Mouse (Mus musculus): ENCODE data around the gene Clec14a. TPM values are rescaled to one million over a fixed set of nuclear protein-coding genes. Genes with fewer than 3 reads are reported as not detected.

Clec14a gene
- total and polyA plus RNA-seq, 3 experiments = not detected

DNA sequence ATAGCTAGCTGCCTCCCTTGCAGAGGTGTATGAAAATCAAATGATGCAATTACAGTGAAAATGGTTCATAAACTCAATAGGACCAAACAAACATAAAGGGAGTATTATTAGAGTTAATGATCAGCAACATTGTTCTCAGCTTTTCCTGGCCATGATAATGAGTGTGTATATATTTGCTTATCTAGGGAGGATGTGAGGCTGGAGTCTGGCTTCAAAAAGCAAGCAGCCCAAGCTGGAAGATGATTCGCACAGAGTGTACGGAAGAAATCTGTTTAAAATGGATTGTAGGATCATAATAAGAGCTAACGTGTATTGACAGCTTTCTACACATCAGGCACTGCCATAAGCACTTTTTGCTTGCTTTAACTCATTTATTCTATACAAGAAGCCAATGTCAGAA lies 16.8 kb upstream of the Clec14a start:
- Histone ChIP-seq H3K4me3 (replicated peaks in 1 of 3; ENCODE audit: low read depth in 2 of 3, low read length in 2 of 3, poor library complexity in 1 of 3) (no peak overlapping the region), H3K27ac (ENCODE audit: insufficient read depth, low read depth) (no peak overlapping the region), H3K9me3 (replicated peaks; ENCODE audit: low read length) (no peaks in the 10 kb centered on the region), H3K4me1 (ENCODE audit: control insufficient read depth in 1 of 2, insufficient read depth in 2 of 2) (no peaks in the 10 kb centered on the region), H3K36me3 (replicated peaks in 1 of 2; ENCODE audit: control insufficient read depth in 1 of 2, insufficient read depth in 1 of 2, low read length in 1 of 2) (no peaks in the 10 kb centered on the region), H3K4me2 (ENCODE audit: insufficient read depth, low read depth, poor library complexity, severe bottlenecking) (no peak overlapping the region), H3K27me3 (replicated peaks) (no peaks in the 10 kb centered on the region), H3K79me2 (replicated peaks; ENCODE audit: control insufficient read depth, extremely low read depth, insufficient read depth, poor library complexity, severe bottlenecking) (no peaks in the 10 kb centered on the region), H3K9ac (ENCODE audit: insufficient read depth, low read depth) (no peak overlapping the region)
- TF ChIP-seq ETS1 (conservative IDR thresholded peaks at IDR 0.05; ENCODE audit: low read depth, low read length) (no peak), KAT2A (IDR thresholded peaks at IDR 0.05; ENCODE audit: insufficient replicate concordance, low read length) (no peak), CHD2 (IDR thresholded peaks at IDR 0.05; ENCODE audit: low read length) (no peak), ZC3H11A (IDR thresholded peaks at IDR 0.05; ENCODE audit: low read depth, low read length) (no peak), ZMIZ1 (IDR thresholded peaks at IDR 0.05; ENCODE audit: low read depth, low read length) (no peak), RCOR1 (conservative IDR thresholded peaks at IDR 0.05; ENCODE audit: low read depth, low read length) (no peak)
- in situ Hi-C loops (cut with MboI; ENCODE audit: low pct_ligation_motif_present, low pct_unique_long_range_greater_than_20kb, low sequenced_read_pairs) (no loop called here), dilution Hi-C loops (cut with MboI; ENCODE audit: extremely low pct_ligation_motif_present, extremely low pct_unique_long_range_greater_than_20kb, low sequenced_read_pairs) (no loop called here)
- no peak for DNase-seq (ENCODE audit: extremely low read depth)

DNA sequence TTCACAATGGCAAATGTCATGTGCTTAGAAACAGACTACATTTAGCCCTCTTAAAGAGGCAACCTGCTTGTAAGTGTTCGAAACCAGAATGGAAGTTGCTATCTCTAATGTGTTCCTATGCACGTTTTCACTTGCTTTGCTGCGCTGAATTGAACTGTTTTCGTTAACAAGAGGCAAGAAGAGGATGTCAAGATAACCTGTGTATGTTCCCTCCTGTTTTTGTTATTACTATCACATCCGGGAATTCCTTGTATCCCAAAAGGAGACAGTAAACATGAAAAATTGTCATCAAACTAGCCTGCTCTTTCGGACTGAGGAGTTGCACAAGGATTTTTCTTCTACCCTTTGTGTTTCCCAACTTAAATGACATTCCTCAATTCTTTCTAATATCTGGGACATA lies 1.4 kb upstream of the Clec14a start:
- DNase-seq (ENCODE audit: extremely low read depth) = no peak
- Histone ChIP-seq H3K27ac (ENCODE audit: insufficient read depth, low read depth) (no peak overlapping the region), H3K4me3 (replicated peaks in 1 of 3; ENCODE audit: low read depth in 2 of 3, low read length in 2 of 3, poor library complexity in 1 of 3) (no peak overlapping the region), H3K9me3 (replicated peaks; ENCODE audit: low read length) (no peaks in the 10 kb centered on the region), H3K4me1 (ENCODE audit: control insufficient read depth in 1 of 2, insufficient read depth in 2 of 2) (no peaks in the 10 kb centered on the region), H3K79me2 (replicated peaks; ENCODE audit: control insufficient read depth, extremely low read depth, insufficient read depth, poor library complexity, severe bottlenecking) (no peaks in the 10 kb centered on the region), H3K27me3 (replicated peaks) (no peaks in the 10 kb centered on the region), H3K4me2 (ENCODE audit: insufficient read depth, low read depth, poor library complexity, severe bottlenecking) (no peak overlapping the region), H3K9ac (ENCODE audit: insufficient read depth, low read depth) (no peak overlapping the region), H3K36me3 (replicated peaks in 1 of 2; ENCODE audit: control insufficient read depth in 1 of 2, insufficient read depth in 1 of 2, low read length in 1 of 2) (no peaks in the 10 kb centered on the region)
- in situ Hi-C loops (cut with MboI; ENCODE audit: low pct_ligation_motif_present, low pct_unique_long_range_greater_than_20kb, low sequenced_read_pairs) (no loop called here), dilution Hi-C loops (cut with MboI; ENCODE audit: extremely low pct_ligation_motif_present, extremely low pct_unique_long_range_greater_than_20kb, low sequenced_read_pairs) (no loop called here)
- no peak for TF ChIP-seq POLR2AphosphoS2 (IDR thresholded peaks at IDR 0.05; ENCODE audit: low read depth, low read length)
- TF ChIP-seq RAD21 (IDR thresholded peaks at IDR 0.05; ENCODE audit: low read depth, low read length) = no peak
- TF ChIP-seq CHD2 (IDR thresholded peaks at IDR 0.05; ENCODE audit: low read length) = no peak
- no peak for TF ChIP-seq ETS1 (conservative IDR thresholded peaks at IDR 0.05; ENCODE audit: low read depth, low read length)
- TF ChIP-seq SIN3A (IDR thresholded peaks at IDR 0.05; ENCODE audit: low read length) = no peak
- no peak for TF ChIP-seq ZKSCAN1 (IDR thresholded peaks at IDR 0.05; ENCODE audit: borderline replicate concordance, low read depth, low read length)
- TF ChIP-seq ELF1 (IDR thresholded peaks at IDR 0.05; ENCODE audit: low read depth, low read length) = no peak
- TF ChIP-seq EP300 (IDR thresholded peaks at IDR 0.05; ENCODE audit: low read length) = no peak

DNA sequence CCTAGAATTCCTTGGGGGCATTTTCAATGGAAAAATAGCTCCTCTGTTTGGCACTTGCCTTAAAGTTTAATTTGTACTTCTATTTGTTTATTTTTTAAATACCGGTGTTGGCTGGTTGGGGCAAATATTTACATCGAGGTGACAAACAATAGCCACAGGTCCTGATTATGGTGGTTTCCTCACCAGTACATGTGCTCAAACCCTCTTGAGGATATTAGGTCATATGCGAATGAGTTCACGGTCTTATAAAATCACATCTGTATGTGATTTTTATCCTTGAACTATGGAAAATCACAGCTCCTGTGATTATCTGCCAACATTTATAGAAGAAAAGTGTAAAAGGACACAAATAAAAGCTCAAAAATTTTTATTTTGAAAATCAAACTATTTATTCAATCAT lies 415 bp upstream of the Clec14a start:
- in situ Hi-C loops (cut with MboI; ENCODE audit: low pct_ligation_motif_present, low pct_unique_long_range_greater_than_20kb, low sequenced_read_pairs) (no loop called here), dilution Hi-C loops (cut with MboI; ENCODE audit: extremely low pct_ligation_motif_present, extremely low pct_unique_long_range_greater_than_20kb, low sequenced_read_pairs) (no loop called here)
- Histone ChIP-seq H3K27me3 (replicated peaks) (no peaks in the 10 kb centered on the region), H3K9ac (ENCODE audit: insufficient read depth, low read depth) (no peak overlapping the region), H3K4me1 (ENCODE audit: control insufficient read depth in 1 of 2, insufficient read depth in 2 of 2) (no peaks in the 10 kb centered on the region), H3K9me3 (replicated peaks; ENCODE audit: low read length) (no peaks in the 10 kb centered on the region), H3K36me3 (replicated peaks in 1 of 2; ENCODE audit: control insufficient read depth in 1 of 2, insufficient read depth in 1 of 2, low read length in 1 of 2) (no peaks in the 10 kb centered on the region), H3K79me2 (replicated peaks; ENCODE audit: control insufficient read depth, extremely low read depth, insufficient read depth, poor library complexity, severe bottlenecking) (no peaks in the 10 kb centered on the region), H3K4me2 (ENCODE audit: insufficient read depth, low read depth, poor library complexity, severe bottlenecking) (no peak overlapping the region), H3K4me3 (replicated peaks in 1 of 3; ENCODE audit: low read depth in 2 of 3, low read length in 2 of 3, poor library complexity in 1 of 3) (no peak overlapping the region), H3K27ac (ENCODE audit: insufficient read depth, low read depth) (no peak overlapping the region)
- DNase-seq (ENCODE audit: extremely low read depth) = no peak
- TF ChIP-seq CHD2 (IDR thresholded peaks at IDR 0.05; ENCODE audit: low read length) (no peak), MXI1 (IDR thresholded peaks at IDR 0.05; ENCODE audit: low read depth, low read length) (no peak), SMC3 (IDR thresholded peaks at IDR 0.05; ENCODE audit: low read depth, low read length) (no peak), MAZ (IDR thresholded peaks at IDR 0.05; ENCODE audit: low read depth, low read length) (no peak), RAD21 (IDR thresholded peaks at IDR 0.05; ENCODE audit: low read depth, low read length) (no peak), CHD1 (IDR thresholded peaks at IDR 0.05; ENCODE audit: low read depth, low read length) (no peak), TBP (conservative IDR thresholded peaks at IDR 0.05; ENCODE audit: low read depth, low read length) (no peak), ZC3H11A (IDR thresholded peaks at IDR 0.05; ENCODE audit: low read depth, low read length) (no peak)

Measured in CH12.LX (cell line).